Mouse (Mus musculus): ENCODE data around the gene Fam189a2. TPM values are rescaled to one million over a fixed set of nuclear protein-coding genes. Genes with fewer than 3 reads are reported as not detected.

The Fam189a2 gene
- polyA plus RNA-seq, 1 experiment = 0.80 TPM

GRCm38 (mm10) chr19:24058021-24058420, 27.2 kb upstream of the Fam189a2 start:
- H3K4me1 ChIP-seq (ENCODE audit: control insufficient read depth, insufficient read depth, low read length) = no peaks in the 10 kb centered on the region
- H3K27ac ChIP-seq (ENCODE audit: control insufficient read depth, insufficient read depth, low read depth, low read length, poor library complexity) = no peak overlapping the region
- no peak for TF ChIP-seq POLR2A (IDR thresholded peaks at IDR 0.05; ENCODE audit: borderline replicate concordance, control insufficient read depth, low read depth, low read length)
- TF ChIP-seq CTCF (IDR thresholded peaks at IDR 0.05; ENCODE audit: control insufficient read depth, insufficient read depth, low read length) = no peak
- WGBS = 66% methylated on average over 5 of the region's 5 CpGs
- no peak overlapping the region for H3K4me3 ChIP-seq (replicated peaks; ENCODE audit: control insufficient read depth, low read depth, low read length)

GRCm38 (mm10) chr19:24056880-24057279, 26.1 kb upstream of the Fam189a2 start:
- no peak overlapping the region for H3K27ac ChIP-seq (ENCODE audit: control insufficient read depth, insufficient read depth, low read depth, low read length, poor library complexity)
- WGBS = 92% methylated on average over 1 of the region's 1 CpGs
- TF ChIP-seq CTCF (IDR thresholded peaks at IDR 0.05; ENCODE audit: control insufficient read depth, insufficient read depth, low read length) = no peak
- no peak for TF ChIP-seq POLR2A (IDR thresholded peaks at IDR 0.05; ENCODE audit: borderline replicate concordance, control insufficient read depth, low read depth, low read length)
- no peaks in the 10 kb centered on the region for H3K4me1 ChIP-seq (ENCODE audit: control insufficient read depth, insufficient read depth, low read length)
- no peak overlapping the region for H3K4me3 ChIP-seq (replicated peaks; ENCODE audit: control insufficient read depth, low read depth, low read length)

- Histone ChIP-seq H3K4me1 (ENCODE audit: control insufficient read depth, insufficient read depth, low read length) (no peaks in the 10 kb centered on the region), H3K4me3 (replicated peaks; ENCODE audit: control insufficient read depth, low read depth, low read length) (no peak overlapping the region), H3K27ac (ENCODE audit: control insufficient read depth, insufficient read depth, low read depth, low read length, poor library complexity) (no peak overlapping the region)
- no peak for TF ChIP-seq CTCF (IDR thresholded peaks at IDR 0.05; ENCODE audit: control insufficient read depth, insufficient read depth, low read length)
- 55% methylated on average over 2 of the region's 2 CpGs for WGBS
Observed at GRCm38 (mm10) chr19:24054904-24055303, 24.1 kb upstream of the Fam189a2 start.

- Histone ChIP-seq H3K4me1 (ENCODE audit: control insufficient read depth, insufficient read depth, low read length) (no peaks in the 10 kb centered on the region), H3K27ac (ENCODE audit: control insufficient read depth, insufficient read depth, low read depth, low read length, poor library complexity) (no peak overlapping the region), H3K4me3 (replicated peaks; ENCODE audit: control insufficient read depth, low read depth, low read length) (no peak overlapping the region)
- WGBS = 66% methylated on average over 5 of the region's 5 CpGs
- no peak for TF ChIP-seq POLR2A (IDR thresholded peaks at IDR 0.05; ENCODE audit: borderline replicate concordance, control insufficient read depth, low read depth, low read length)
- no peak for TF ChIP-seq CTCF (IDR thresholded peaks at IDR 0.05; ENCODE audit: control insufficient read depth, insufficient read depth, low read length)
Observed at GRCm38 (mm10) chr19:24054265-24054664, 23.4 kb upstream of the Fam189a2 start.

- WGBS = 58% methylated on average over 2 of the region's 2 CpGs
- no peak for TF ChIP-seq POLR2A (IDR thresholded peaks at IDR 0.05; ENCODE audit: borderline replicate concordance, control insufficient read depth, low read depth, low read length)
- TF ChIP-seq CTCF (IDR thresholded peaks at IDR 0.05; ENCODE audit: control insufficient read depth, insufficient read depth, low read length) = no peak
- Histone ChIP-seq H3K27ac (ENCODE audit: control insufficient read depth, insufficient read depth, low read depth, low read length, poor library complexity) (no peak overlapping the region), H3K4me3 (replicated peaks; ENCODE audit: control insufficient read depth, low read depth, low read length) (no peak overlapping the region), H3K4me1 (ENCODE audit: control insufficient read depth, insufficient read depth, low read length) (no peaks in the 10 kb centered on the region)
Observed at GRCm38 (mm10) chr19:24050514-24050913, 19.7 kb upstream of the Fam189a2 start.

GRCm38 (mm10) chr19:24049329-24049728, 18.5 kb upstream of the Fam189a2 start:
- WGBS = 75% methylated on average over 3 of the region's 3 CpGs
- Histone ChIP-seq H3K4me3 (replicated peaks; ENCODE audit: control insufficient read depth, low read depth, low read length) (no peak overlapping the region), H3K27ac (ENCODE audit: control insufficient read depth, insufficient read depth, low read depth, low read length, poor library complexity) (no peak overlapping the region), H3K4me1 (ENCODE audit: control insufficient read depth, insufficient read depth, low read length) (no peaks in the 10 kb centered on the region)
- TF ChIP-seq POLR2A (IDR thresholded peaks at IDR 0.05; ENCODE audit: borderline replicate concordance, control insufficient read depth, low read depth, low read length) = no peak

GRCm38 (mm10) chr19:24046395-24046993, 15.7 kb upstream of the Fam189a2 start:
- WGBS = 82% methylated on average over 10 of the region's 10 CpGs
- Histone ChIP-seq H3K4me3 (replicated peaks; ENCODE audit: control insufficient read depth, low read depth, low read length) (no peak overlapping the region), H3K4me1 (ENCODE audit: control insufficient read depth, insufficient read depth, low read length) (no peaks in the 10 kb centered on the region), H3K27ac (ENCODE audit: control insufficient read depth, insufficient read depth, low read depth, low read length, poor library complexity) (no peak overlapping the region)
- TF ChIP-seq CTCF (IDR thresholded peaks at IDR 0.05; ENCODE audit: control insufficient read depth, insufficient read depth, low read length) = no peak
- no peak for TF ChIP-seq POLR2A (IDR thresholded peaks at IDR 0.05; ENCODE audit: borderline replicate concordance, control insufficient read depth, low read depth, low read length)

GRCm38 (mm10) chr19:24042387-24042786, 11.6 kb upstream of the Fam189a2 start:
- 90% methylated on average over 2 of the region's 2 CpGs for WGBS
- TF ChIP-seq POLR2A (IDR thresholded peaks at IDR 0.05; ENCODE audit: borderline replicate concordance, control insufficient read depth, low read depth, low read length) (no peak), CTCF (IDR thresholded peaks at IDR 0.05; ENCODE audit: control insufficient read depth, insufficient read depth, low read length) (no peak)
- H3K4me1 ChIP-seq (ENCODE audit: control insufficient read depth, insufficient read depth, low read length) = no peaks in the 10 kb centered on the region
- no peak overlapping the region for H3K4me3 ChIP-seq (replicated peaks; ENCODE audit: control insufficient read depth, low read depth, low read length)
- H3K27ac ChIP-seq (ENCODE audit: control insufficient read depth, insufficient read depth, low read depth, low read length, poor library complexity) = no peak overlapping the region
